Mouse (Mus musculus) neutrophil, adult 59 days (primary cell): ENCODE measurements around the gene 1700017B05Rik. TPM values are rescaled to one million over a fixed set of nuclear protein-coding genes. Genes with fewer than 3 reads are reported as not detected.

Source experiments
- total RNA-seq, 2 experiments: library from RNA; stranded (reverse); gene quantifications; 1 replicate in 1 of 2; 2 replicates in 1 of 2; pipeline ENCODE4 v1.2.4; 2023

1700017B05Rik gene
- total RNA-seq, result 10 to 100 TPM; 49.3 to 55.2 TPM

GRCm38 (mm10) chr9:57261913-57262794, at the start of gene 1700017B05Rik:
TSS of gene 1700017B05Rik (minus strand) at chr9:57262612.

GRCm38 (mm10) chr9:57236256-57236655, 26.2 kb downstream of the 1700017B05Rik start, which contains the start of gene Trcg1:
TSS of gene Trcg1 (plus strand) at chr9:57236556.

Other genes with a start within 250 kb of the 1700017B05Rik start
- 10 to 100 TPM; 72.9 to 79.6 TPM for gene Sin3a, start 190.6 kb downstream of the 1700017B05Rik start, total RNA-seq
- gene Man2c1, start 131.9 kb downstream of the 1700017B05Rik start, total RNA-seq, result 10 to 100 TPM; 56.3 to 73.7 TPM
- gene Neil1, start 114.3 kb downstream of the 1700017B05Rik start, total RNA-seq, result 1 to 10 TPM; 3.8 to 5.4 TPM
- 10 to 100 TPM; 47.1 to 64.3 TPM for gene Commd4, start 104.3 kb downstream of the 1700017B05Rik start, total RNA-seq
- not detected for gene Trcg1, start 26.1 kb downstream of the 1700017B05Rik start, total RNA-seq
- gene Ppcdc, start 177.5 kb upstream of the 1700017B05Rik start, total RNA-seq, result 10 to 100 TPM; 28.2 to 29.6 TPM
- 1 to 10 TPM; 1.0 to 1.9 TPM for gene Scamp5, start 205.4 kb upstream of the 1700017B05Rik start, total RNA-seq
- gene Rpp25, start 241.4 kb upstream of the 1700017B05Rik start, total RNA-seq, result not detected